In genomic region chr5:110421393-110421792, GRCm38 (mm10) we compare ENCODE assay signal across 21 mouse cellular contexts. TPM values are rescaled to one million over a fixed set of nuclear protein-coding genes. Genes with fewer than 3 reads are reported as not detected.
DNase-seq lines count a peak whose midpoint lies in the region; ATAC-seq and TF ChIP-seq lines count a peak whose summit lies in the region.
"Had no signal": no experiment of that assay in that cellular context is flagged by ENCODE, and none has a peak within 500 bp of the region (broad histone marks: within the 10 kb centered on the region; RNA-seq: fewer than 3 reads in every experiment).

No protein-coding gene starts in this region.

- ATAC-seq in forebrain, postnatal 0 days, result peak; percentile 32; the same call in 1 of the 2 replicates
- no peak for ATAC-seq in forebrain, embryonic 15.5 days (replicated peaks)
- ATAC-seq in neural tube, embryonic 15.5 days (ENCODE audit: low FRiP score), result no peak
- ATAC-seq: midbrain, embryonic 16.5 days had no signal

- no peaks in the 10 kb centered on the region for H3K27me3 ChIP-seq in forebrain, postnatal 0 days (ENCODE audit: insufficient read depth, low read length)
- H3K27me3 ChIP-seq in forebrain, embryonic 15.5 days, result no peaks in the 10 kb centered on the region
- no peaks in the 10 kb centered on the region for H3K27me3 ChIP-seq in neural tube, embryonic 15.5 days (replicated peaks)
- H3K27me3 ChIP-seq: hindbrain, embryonic 15.5 days had no signal

- no peak overlapping the region for H3K9ac ChIP-seq in forebrain, postnatal 0 days
- no peak overlapping the region for H3K9ac ChIP-seq in forebrain, embryonic 15.5 days (replicated peaks)
- H3K9ac ChIP-seq in neural tube, embryonic 15.5 days (replicated peaks), result no peak overlapping the region
- H3K9ac ChIP-seq: hindbrain, embryonic 15.5 days had no signal

- 71% methylated on average over 6 of the region's 6 CpGs for WGBS in forebrain, postnatal 0 days
- 77% methylated on average over 6 of the region's 6 CpGs for WGBS in forebrain, embryonic 15.5 days
- 93% methylated on average over 6 of the region's 6 CpGs for WGBS in macrophage (ENCODE audit: missing documents)
- WGBS in neural tube, embryonic 15.5 days, result 90% methylated on average over 6 of the region's 6 CpGs

- peak; percentile 26 for DNase-seq in forebrain, postnatal 0 days
- peak; percentile 45 for DNase-seq in right cerebral cortex, postnatal 10 days (ENCODE audit: low spot score in 2 of 2)
- no peak for DNase-seq in right cerebral cortex, postnatal 4 days
- no peak for DNase-seq in heart, postnatal 4 days
- DNase-seq: adrenal gland, postnatal 25 days; B cell, adult 2 months; cerebellum, postnatal 14 days; gastrocnemius, postnatal 14 days; heart, postnatal 14 days; kidney, adult 2 months; kidney, postnatal 14 days; layer of hippocampus, postnatal 36 days; liver; lung, adult 2 months; right cerebral cortex, postnatal 14 days had no signal

- no peaks in the 10 kb centered on the region; the same call in 1 of the 2 replicates for H3K79me2 ChIP-seq in macrophage (ENCODE audit: inconsistent target)

- H3K4me2 ChIP-seq in forebrain, postnatal 0 days (ENCODE audit: low read depth), result no peak overlapping the region
- H3K4me2 ChIP-seq in forebrain, embryonic 15.5 days (replicated peaks), result no peak overlapping the region
- no peak overlapping the region for H3K4me2 ChIP-seq in neural tube, embryonic 15.5 days
- H3K4me2 ChIP-seq: hindbrain, embryonic 15.5 days had no signal

- no peaks in the 10 kb centered on the region for H3K9me3 ChIP-seq in forebrain, postnatal 0 days (ENCODE audit: low read length)
- no peaks in the 10 kb centered on the region for H3K9me3 ChIP-seq in forebrain, embryonic 15.5 days
- no peaks in the 10 kb centered on the region for H3K9me3 ChIP-seq in neural tube, embryonic 15.5 days (replicated peaks)
- H3K9me3 ChIP-seq: heart, embryonic 10.5 days; hindbrain, embryonic 15.5 days had no signal

- H3K4me1 ChIP-seq in forebrain, postnatal 0 days (ENCODE audit: insufficient read depth), result peaks cover 11% of the 10 kb centered on the region
- H3K4me1 ChIP-seq in forebrain, embryonic 15.5 days, result peaks cover 27% of the 10 kb centered on the region
- H3K4me1 ChIP-seq in neural tube, embryonic 15.5 days, result peaks cover 22% of the 10 kb centered on the region

- TF ChIP-seq CTCF in forebrain, postnatal 0 days (IDR thresholded peaks at IDR 0.05; ENCODE audit: low read depth), result no peak

- H3K4me3 ChIP-seq in forebrain, postnatal 0 days (ENCODE audit: low read depth, low read length), result no peak overlapping the region
- no peak overlapping the region for H3K4me3 ChIP-seq in forebrain, embryonic 15.5 days
- no peak overlapping the region for H3K4me3 ChIP-seq in macrophage (ENCODE audit: inconsistent target)
- H3K4me3 ChIP-seq in neural tube, embryonic 15.5 days (replicated peaks), result no peak overlapping the region
- H3K4me3 ChIP-seq: heart, embryonic 10.5 days; hindbrain, embryonic 15.5 days had no signal

- H3K36me3 ChIP-seq in forebrain, postnatal 0 days (ENCODE audit: insufficient read depth), result no peaks in the 10 kb centered on the region
- H3K36me3 ChIP-seq in forebrain, embryonic 15.5 days, result no peaks in the 10 kb centered on the region
- no peaks in the 10 kb centered on the region for H3K36me3 ChIP-seq in macrophage (ENCODE audit: inconsistent target)
- no peaks in the 10 kb centered on the region for H3K36me3 ChIP-seq in neural tube, embryonic 15.5 days
- H3K36me3 ChIP-seq: hindbrain, embryonic 15.5 days had no signal

- H3K27ac ChIP-seq in forebrain, postnatal 0 days (ENCODE audit: low read depth, low read length), result peak overlapping the region; percentile 50; the same call in 1 of the 2 replicates
- H3K27ac ChIP-seq in forebrain, embryonic 15.5 days (replicated peaks), result no peak overlapping the region
- peak overlapping the region; percentile 34 for H3K27ac ChIP-seq in macrophage
- no peak overlapping the region for H3K27ac ChIP-seq in neural tube, embryonic 15.5 days (replicated peaks)
- H3K27ac ChIP-seq: heart, embryonic 10.5 days; hindbrain, embryonic 15.5 days had no signal

RNA-seq across cellular contexts. Expression of gene Fbrsl1, which starts 26.9 kb away (rescaled TPM):
- 28.1 and 30.3 TPM in 2 replicates for total RNA-seq in forebrain, postnatal 0 days (2014; rRNA removed)
- polyA plus RNA-seq in forebrain, postnatal 0 days (2015; fragmentation: Nextera tagmentation; extraction: Ambion mirVana), result 20.2 and 21.3 TPM in 2 replicates
- polyA plus RNA-seq in forebrain, embryonic 15.5 days (2015; fragmentation: Nextera tagmentation; extraction: Ambion mirVana), result 26.4 and 30.8 TPM in 2 replicates
- 100 to 1,000 TPM in 4 of 26 experiments, 10 to 100 TPM in 22; 27.4 to 134 (median 55.6) TPM for total RNA-seq in macrophage (2018; cell fraction: chromatin; rRNA removed)
- total RNA-seq in macrophage (2018; cell fraction: cytosol; rRNA removed), result 10 to 100 TPM; 11.8 to 42.9 (median 20.4) TPM
- total RNA-seq in macrophage (2018; cell fraction: nucleus; rRNA removed), result 100 to 1,000 TPM in 1 of 26 experiments, 10 to 100 TPM in 25; 22.6 to 101 (median 46.3) TPM
- polyA plus RNA-seq in macrophage (2018), result 10.0 to 18.7 TPM (median 11.8 TPM) in 3 replicates
- polyA plus RNA-seq in neural tube, embryonic 15.5 days (2015; fragmentation: Nextera tagmentation; extraction: Ambion mirVana), result 16.7 and 19.7 TPM in 2 replicates
- total RNA-seq in heart, postnatal 4 days (2021), result 10 to 100 TPM; 49.7 to 52.2 TPM

Comparison
In these comparisons a context has a peak if more than half of its experiments do, and no peak if none do; other contexts are left out.
1. DNase-seq: peak in forebrain, postnatal 0 days (single experiment) and right cerebral cortex, postnatal 10 days (2 of 2); none in right cerebral cortex, postnatal 4 days (single experiment) and heart, postnatal 4 days (single experiment).
2. H3K27ac ChIP-seq: peak in forebrain, postnatal 0 days (single experiment) and macrophage (single experiment); none in forebrain, embryonic 15.5 days (single experiment) and neural tube, embryonic 15.5 days (single experiment).